Mouse (Mus musculus) lung, postnatal 4 days (tissue): ENCODE measurements around the gene Btbd2.

ENCODE experiments used
- DNase-seq, 2 experiments: peaks; one replicate each; pipeline ENCODE4 v3.0.0; 2021

Gene Btbd2

GRCm38 (mm10) chr10:80604001-80604509 lies 52.8 kb downstream of the Btbd2 start:
- no peak for DNase-seq

GRCm38 (mm10) chr10:80603364-80603763 lies 53.5 kb downstream of the Btbd2 start:
- no peak for DNase-seq

- peak; percentile 95 to 96 for DNase-seq
These were observed 54.1 kb downstream of the Btbd2 start, which contains the start of the genes Scamp4 and Adat3 for GRCm38 (mm10) chr10:80602698-80603325. Gene Scamp4, plus strand, starts transcription at chr10:80602872. Gene Adat3, plus strand, starts transcription at chr10:80602880.

GRCm38 (mm10) chr10:80596318-80596717 lies 60.6 kb downstream of the Btbd2 start:
- DNase-seq: no peak
